Mouse (Mus musculus) testis, adult 2 months (tissue): ENCODE measurements around the gene Wdr90. TPM values are rescaled to one million over a fixed set of nuclear protein-coding genes. Genes with fewer than 3 reads are reported as not detected.

Source experiments
- H3K27ac ChIP-seq: fragments of 200-500 bp; 2 replicates; pipeline ENCODE4 v1.5.1; 2012; ENCODE audit warnings: low read depth, low read length; ENCODE audit not compliant: control insufficient read depth, insufficient read depth
- H3K27me3 ChIP-seq: fragments of 200-500 bp; 2 replicates; pipeline ENCODE4 v1.6.1; 2012; ENCODE audit warnings: mild to moderate bottlenecking, low read length, moderate library complexity; ENCODE audit not compliant: control insufficient read depth, insufficient read depth
- H3K36me3 ChIP-seq: fragments of 200-500 bp; 2 replicates; pipeline ENCODE4 v1.6.1; 2012; ENCODE audit warnings: mild to moderate bottlenecking, low read length; ENCODE audit not compliant: control insufficient read depth, insufficient read depth
- H3K4me1 ChIP-seq: fragments of 200-500 bp; 2 replicates; pipeline ENCODE4 v1.6.1; 2012; ENCODE audit warnings: low read length; ENCODE audit not compliant: control insufficient read depth, insufficient read depth
- H3K4me3 ChIP-seq: fragments of 200-500 bp; 2 replicates; pipeline ENCODE4 v1.5.1; 2012; ENCODE audit warnings: low read depth, mild to moderate bottlenecking, low read length, moderate library complexity, mixed read lengths; ENCODE audit not compliant: control insufficient read depth
- CTCF ChIP-seq: fragments of 200-500 bp; IDR thresholded peaks from 2 replicates; pipeline ENCODE4 v1.5.1; 2012; ENCODE audit warnings: low read depth, mild to moderate bottlenecking, inconsistent platforms, low read length, moderate library complexity; ENCODE audit not compliant: control insufficient read depth, insufficient read depth, insufficient replicate concordance
- POLR2A ChIP-seq: fragments of 200-500 bp; IDR thresholded peaks from 2 replicates; pipeline ENCODE4 v1.6.1; 2012; ENCODE audit warnings: low read depth, mild to moderate bottlenecking, inconsistent platforms, low read length, moderate library complexity; ENCODE audit not compliant: control insufficient read depth
- polyA plus RNA-seq: library from polyadenylated mRNA; depleted of rRNA; stranded (reverse); fragments of >200 nt; gene quantifications from 2 replicates; pipeline ENCODE4 v1.2.3, GENCODE M21; 2012

Wdr90 gene
- polyA plus RNA-seq, 1 experiment, result 49.9 TPM

GRCm38 (mm10) chr17:25869954-25870353, 8.7 kb upstream of the Wdr90 start:
- H3K4me3 ChIP-seq, result no peak overlapping the region
- TF ChIP-seq CTCF, result no peak
- no peak for TF ChIP-seq POLR2A
- H3K36me3 ChIP-seq, result no peaks in the 10 kb centered on the region
- no peak overlapping the region for H3K27ac ChIP-seq
- peaks cover 21% of the 10 kb centered on the region for H3K4me1 ChIP-seq
- H3K27me3 ChIP-seq, result no peaks in the 10 kb centered on the region

DNA sequence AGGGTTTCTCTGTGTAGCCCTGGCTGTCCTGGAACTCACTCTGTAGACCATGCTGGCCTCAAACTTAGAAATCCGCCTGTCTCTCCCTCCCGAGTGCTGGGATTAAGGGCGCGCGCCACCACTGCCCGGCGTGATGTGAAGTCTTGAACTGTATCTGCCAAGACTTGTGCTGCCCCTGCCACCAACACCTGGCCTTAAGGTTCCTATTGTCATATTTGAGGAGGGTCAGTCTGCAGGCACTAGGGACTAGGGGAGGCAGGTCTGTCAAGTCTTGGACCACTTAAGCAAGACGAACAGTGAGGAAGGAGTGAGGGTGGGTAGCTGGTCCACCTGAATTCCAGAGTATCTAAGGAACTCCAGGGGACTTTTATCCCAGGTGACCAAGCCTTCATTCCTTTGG, 8.2 kb upstream of the Wdr90 start:
- TF ChIP-seq POLR2A (no peak), CTCF (no peak)
- H3K4me3 ChIP-seq, result no peak overlapping the region
- H3K36me3 ChIP-seq, result no peaks in the 10 kb centered on the region
- H3K27ac ChIP-seq, result no peak overlapping the region
- peaks cover 17% of the 10 kb centered on the region for H3K4me1 ChIP-seq
- no peaks in the 10 kb centered on the region for H3K27me3 ChIP-seq

GRCm38 (mm10) chr17:25868601-25869191, 7.4 kb upstream of the Wdr90 start, which contains the start of gene Mcrip2:
TSS of gene Mcrip2 (minus strand) at chr17:25868764.
- Histone ChIP-seq H3K4me3 (peak within 1 kb of the TSS; percentile 80), H3K27me3 (no peaks in the 10 kb centered on the region), H3K4me1 (peaks cover 12% of the 10 kb centered on the region), H3K27ac (peak within 1 kb of the TSS; percentile 73), H3K36me3 (no peaks in the 10 kb centered on the region)
- TF ChIP-seq CTCF (no peak), POLR2A (peak; percentile 43; the same call in 1 of the 2 replicates)

GRCm38 (mm10) chr17:25867836-25868600, 6.7 kb upstream of the Wdr90 start:
- no peak for TF ChIP-seq CTCF
- TF ChIP-seq POLR2A, result no peak
- no peaks in the 10 kb centered on the region for H3K36me3 ChIP-seq
- H3K27me3 ChIP-seq, result no peaks in the 10 kb centered on the region
- peak overlapping the region; percentile 73 for H3K27ac ChIP-seq
- H3K4me3 ChIP-seq, result peak overlapping the region; percentile 80
- peaks cover 9% of the 10 kb centered on the region for H3K4me1 ChIP-seq

GRCm38 (mm10) chr17:25867509-25867835, 6.2 kb upstream of the Wdr90 start:
- H3K36me3 ChIP-seq, result no peaks in the 10 kb centered on the region
- H3K4me3 ChIP-seq, result peak overlapping the region; percentile 80
- H3K27ac ChIP-seq, result peak overlapping the region; percentile 73
- H3K4me1 ChIP-seq, result peaks cover 6% of the 10 kb centered on the region
- TF ChIP-seq CTCF, result no peak
- no peak for TF ChIP-seq POLR2A
- no peaks in the 10 kb centered on the region for H3K27me3 ChIP-seq

GRCm38 (mm10) chr17:25866172-25866571, 4.9 kb upstream of the Wdr90 start:
- Histone ChIP-seq H3K4me3 (no peak overlapping the region), H3K4me1 (peaks cover 7% of the 10 kb centered on the region), H3K27me3 (no peaks in the 10 kb centered on the region), H3K27ac (0 out of 2 replicates have a peak overlapping the region, but pooled peaks have one; percentile 18), H3K36me3 (no peaks in the 10 kb centered on the region)
- no peak for TF ChIP-seq CTCF
- TF ChIP-seq POLR2A, result no peak

GRCm38 (mm10) chr17:25865288-25865687, 4.0 kb upstream of the Wdr90 start:
- H3K27me3 ChIP-seq, result no peaks in the 10 kb centered on the region
- H3K27ac ChIP-seq, result no peak overlapping the region
- H3K4me1 ChIP-seq, result peaks cover 13% of the 10 kb centered on the region
- TF ChIP-seq CTCF, result no peak
- no peak for TF ChIP-seq POLR2A
- H3K4me3 ChIP-seq, result no peak overlapping the region
- no peaks in the 10 kb centered on the region for H3K36me3 ChIP-seq
